Mouse (Mus musculus): ENCODE data around the gene Lgals8. TPM values are rescaled to one million over a fixed set of nuclear protein-coding genes. Genes with fewer than 3 reads are reported as not detected.
"Not testable (repeated sequence)": the region's sequence is repeated elsewhere in the genome, so short reads cannot be mapped to it uniquely, and the experiment has no call there.

Gene Lgals8
- polyA plus RNA-seq, 2 experiments: 19.9 to 29.1 TPM

DNA sequence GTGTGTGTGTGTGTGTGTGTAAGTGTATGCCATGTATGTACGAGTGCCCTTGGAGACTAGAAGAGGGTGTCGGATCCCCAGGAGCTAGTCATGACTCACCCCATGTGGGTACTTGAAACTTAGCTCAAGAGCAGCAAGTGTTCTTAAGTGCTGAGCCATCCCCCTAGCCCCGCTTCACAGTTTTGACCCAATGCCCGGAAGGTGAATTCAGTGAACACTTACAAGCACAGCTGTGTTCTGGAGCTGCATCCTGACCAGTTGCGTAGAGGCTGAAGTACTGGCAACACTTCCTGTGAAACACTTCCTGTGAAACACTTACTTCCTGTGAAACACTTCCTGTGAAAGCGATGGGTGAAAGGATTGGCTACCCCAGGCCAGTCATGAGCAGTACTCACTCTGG lies 10.5 kb upstream of the Lgals8 start:
- WGBS: 94% methylated on average over 6 of the region's 6 CpGs
- no peak for DNase-seq (ENCODE audit: low spot score)
- no peak for ATAC-seq (ENCODE audit: low FRiP score, low read depth)
- Histone ChIP-seq H3K4me3 (replicated peaks; ENCODE audit: low read length) (no peak overlapping the region), H3K9ac (ENCODE audit: low read depth, low read length, severe bottlenecking) (no peak overlapping the region), H3K4me2 (replicated peaks; ENCODE audit: low read depth, low read length, severe bottlenecking) (no peak overlapping the region), H3K4me1 (ENCODE audit: control insufficient read depth, insufficient read depth, low read length) (no peaks in the 10 kb centered on the region), H3K9me3 (ENCODE audit: control insufficient read depth, low read length) (no peaks in the 10 kb centered on the region), H3K27ac (replicated peaks; ENCODE audit: low read depth, low read length) (no peak overlapping the region), H3K27me3 (ENCODE audit: control insufficient read depth, insufficient read depth, low read length) (no peaks in the 10 kb centered on the region), H3K36me3 (ENCODE audit: control insufficient read depth, insufficient read depth, low read length) (no peaks in the 10 kb centered on the region)
- TF ChIP-seq POLR2A (IDR thresholded peaks at IDR 0.05; ENCODE audit: borderline replicate concordance, extremely low read depth, insufficient read depth, insufficient read length): no peak

DNA sequence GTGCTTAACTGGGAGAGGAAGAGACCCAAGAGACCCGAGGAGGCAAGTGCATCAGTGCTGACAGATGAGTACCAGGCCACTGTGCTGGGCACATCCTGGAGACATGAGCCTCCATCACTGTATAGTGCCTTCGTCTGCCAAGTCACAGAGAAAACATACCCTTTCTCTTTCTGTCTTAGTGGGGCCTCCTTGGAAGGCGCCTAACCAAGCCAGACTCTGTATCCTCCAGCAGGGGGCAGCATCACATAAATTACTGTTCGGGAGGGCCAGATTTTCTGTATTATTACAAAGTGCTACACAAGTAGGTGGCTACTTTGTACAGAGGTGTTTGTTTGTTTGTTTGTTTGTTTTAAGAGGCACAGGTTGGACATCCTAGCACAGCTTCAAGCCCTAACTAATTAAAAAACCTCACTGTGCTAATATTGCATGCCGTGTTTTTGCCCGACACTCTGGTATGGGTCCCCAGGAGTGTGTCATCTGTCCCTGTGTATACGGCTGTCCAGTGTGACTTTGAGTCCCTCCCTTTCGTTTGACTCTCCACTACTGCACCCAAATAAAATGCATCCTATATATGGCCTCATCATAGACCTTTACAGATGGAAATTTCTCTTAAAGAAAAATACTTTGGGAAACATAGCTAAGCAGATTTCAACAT lies 9.1 kb upstream of the Lgals8 start:
- Histone ChIP-seq H3K4me1 (ENCODE audit: control insufficient read depth, insufficient read depth, low read length) (no peaks in the 10 kb centered on the region), H3K4me2 (replicated peaks; ENCODE audit: low read depth, low read length, severe bottlenecking) (no peak overlapping the region), H3K27ac (replicated peaks; ENCODE audit: low read depth, low read length) (no peak overlapping the region), H3K9me3 (ENCODE audit: control insufficient read depth, low read length) (no peaks in the 10 kb centered on the region), H3K9ac (ENCODE audit: low read depth, low read length, severe bottlenecking) (no peak overlapping the region), H3K27me3 (ENCODE audit: control insufficient read depth, insufficient read depth, low read length) (no peaks in the 10 kb centered on the region), H3K36me3 (ENCODE audit: control insufficient read depth, insufficient read depth, low read length) (no peaks in the 10 kb centered on the region), H3K4me3 (replicated peaks; ENCODE audit: low read length) (no peak overlapping the region)
- DNase-seq (ENCODE audit: low spot score): peak; percentile 79
- peak; percentile 78 for ATAC-seq (ENCODE audit: low FRiP score, low read depth)
- TF ChIP-seq POLR2A (IDR thresholded peaks at IDR 0.05; ENCODE audit: borderline replicate concordance, extremely low read depth, insufficient read depth, insufficient read length): no peak
- WGBS: 34% methylated on average over 8 of the region's 8 CpGs

DNA sequence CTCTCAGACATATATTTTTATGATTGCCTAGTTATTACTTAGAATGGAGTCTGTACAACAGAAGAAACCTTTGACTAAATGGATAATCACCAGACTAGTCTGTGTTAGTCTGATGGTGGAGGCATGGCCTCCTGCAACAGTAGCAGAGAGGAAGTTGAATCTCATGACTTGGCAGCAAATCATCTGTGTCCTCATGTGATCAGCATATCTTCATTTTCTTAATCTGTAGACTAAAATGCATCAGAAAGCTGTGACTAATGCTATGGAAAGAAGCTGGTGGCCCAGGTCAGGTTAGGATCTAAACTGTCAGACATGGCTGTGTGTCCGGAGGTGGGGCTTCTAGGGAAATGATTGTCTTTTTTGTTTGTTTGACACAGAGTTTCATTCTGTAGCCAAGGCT lies 3.7 kb upstream of the Lgals8 start:
- WGBS: 92% methylated on average over 1 of the region's 1 CpGs
- H3K4me3 ChIP-seq (replicated peaks; ENCODE audit: low read length): no peak overlapping the region
- H3K9me3 ChIP-seq (ENCODE audit: control insufficient read depth, low read length): no peaks in the 10 kb centered on the region
- no peaks in the 10 kb centered on the region for H3K27me3 ChIP-seq (ENCODE audit: control insufficient read depth, insufficient read depth, low read length)
- H3K27ac ChIP-seq (replicated peaks; ENCODE audit: low read depth, low read length): no peak overlapping the region
- ATAC-seq (ENCODE audit: low FRiP score, low read depth): no peak
- H3K4me1 ChIP-seq (ENCODE audit: control insufficient read depth, insufficient read depth, low read length): no peaks in the 10 kb centered on the region
- TF ChIP-seq POLR2A (IDR thresholded peaks at IDR 0.05; ENCODE audit: borderline replicate concordance, extremely low read depth, insufficient read depth, insufficient read length): no peak
- DNase-seq (ENCODE audit: low spot score): no peak
- no peaks in the 10 kb centered on the region for H3K36me3 ChIP-seq (ENCODE audit: control insufficient read depth, insufficient read depth, low read length)
- no peak overlapping the region for H3K9ac ChIP-seq (ENCODE audit: low read depth, low read length, severe bottlenecking)
- no peak overlapping the region for H3K4me2 ChIP-seq (replicated peaks; ENCODE audit: low read depth, low read length, severe bottlenecking)

DNA sequence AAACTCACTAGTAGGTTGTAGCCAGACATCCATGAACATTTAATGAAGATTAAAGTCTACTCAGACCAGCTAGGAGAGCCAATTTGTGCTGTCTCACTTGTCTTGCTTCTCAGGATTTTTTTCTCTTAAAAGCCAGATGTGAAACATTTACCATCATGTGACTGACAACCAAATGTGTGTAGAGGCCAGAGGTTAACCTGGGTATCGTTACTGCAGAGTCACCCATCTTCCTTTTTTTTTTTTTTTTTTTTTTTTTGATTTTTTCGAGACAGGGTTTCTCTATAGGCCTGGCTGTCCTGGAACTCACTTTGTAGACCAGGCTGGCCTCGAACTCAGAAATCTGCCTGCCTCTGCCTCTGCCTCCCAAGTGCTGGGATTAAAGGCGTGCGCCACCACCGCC lies 585 bp downstream of the Lgals8 start:
- H3K4me3 ChIP-seq (replicated peaks; ENCODE audit: low read length); DNase-seq (ENCODE audit: low spot score): not testable (repeated sequence)

DNA sequence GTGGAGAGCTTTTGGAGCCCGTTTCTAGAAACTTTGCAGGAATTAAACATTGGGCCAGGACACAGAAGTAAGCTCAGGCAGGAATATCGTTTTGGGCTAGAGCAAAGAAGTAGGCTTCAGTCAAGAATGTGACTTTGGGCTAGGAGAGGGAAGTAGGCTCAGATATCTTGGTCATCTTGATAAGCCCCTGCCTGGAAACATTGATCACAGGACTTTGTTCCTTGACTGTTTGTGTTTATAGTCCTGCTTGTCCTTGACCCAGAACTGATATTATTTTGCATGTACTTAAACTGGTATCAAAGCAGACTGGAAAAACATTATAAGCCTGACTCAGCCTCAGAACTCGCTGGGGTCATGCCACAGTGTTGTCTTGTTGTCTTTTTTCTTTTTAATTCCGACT lies 2.1 kb downstream of the Lgals8 start:
- 70% methylated on average over 4 of the region's 4 CpGs for WGBS
- Histone ChIP-seq H3K36me3 (ENCODE audit: control insufficient read depth, insufficient read depth, low read length) (no peaks in the 10 kb centered on the region), H3K27ac (replicated peaks; ENCODE audit: low read depth, low read length) (no peak overlapping the region), H3K9ac (ENCODE audit: low read depth, low read length, severe bottlenecking) (no peak overlapping the region), H3K4me2 (replicated peaks; ENCODE audit: low read depth, low read length, severe bottlenecking) (no peak overlapping the region), H3K9me3 (ENCODE audit: control insufficient read depth, low read length) (no peaks in the 10 kb centered on the region), H3K27me3 (ENCODE audit: control insufficient read depth, insufficient read depth, low read length) (no peaks in the 10 kb centered on the region), H3K4me1 (ENCODE audit: control insufficient read depth, insufficient read depth, low read length) (0 out of 2 replicates have a peak, but pooled peaks cover 3% of the 10 kb centered on the region), H3K4me3 (replicated peaks; ENCODE audit: low read length) (no peak overlapping the region)
- DNase-seq (ENCODE audit: low spot score): no peak
- ATAC-seq (ENCODE audit: low FRiP score, low read depth): no peak
- no peak for TF ChIP-seq POLR2A (IDR thresholded peaks at IDR 0.05; ENCODE audit: borderline replicate concordance, extremely low read depth, insufficient read depth, insufficient read length)

More for the DNA sequence above, 585 bp downstream of the Lgals8 start:
- not testable (repeated sequence) for H3K9me3 ChIP-seq (ENCODE audit: control insufficient read depth, low read length); H3K27ac ChIP-seq (replicated peaks; ENCODE audit: low read depth, low read length); H3K9ac ChIP-seq (ENCODE audit: low read depth, low read length, severe bottlenecking); ATAC-seq (ENCODE audit: low FRiP score, low read depth); H3K36me3 ChIP-seq (ENCODE audit: control insufficient read depth, insufficient read depth, low read length); H3K4me1 ChIP-seq (ENCODE audit: control insufficient read depth, insufficient read depth, low read length); H3K4me2 ChIP-seq (replicated peaks; ENCODE audit: low read depth, low read length, severe bottlenecking); H3K27me3 ChIP-seq (ENCODE audit: control insufficient read depth, insufficient read depth, low read length)
- WGBS: 77% methylated on average over 6 of the region's 6 CpGs
